Mouse (Mus musculus): ENCODE results near the gene Cldn24. TPM values are rescaled to one million over a fixed set of nuclear protein-coding genes. Genes with fewer than 3 reads are reported as not detected.
A peak's percentile ranks its signal among the peaks of the same experiment; 100 is the strongest.

The Cldn24 gene
- total and polyA plus RNA-seq, 3 experiments, result not detected

- Histone ChIP-seq H3K79me2 (ENCODE audit: control insufficient read depth, insufficient read depth, low read length, poor library complexity) (no peaks in the 10 kb centered on the region), H3K36me3 (ENCODE audit: control insufficient read depth in 1 of 2, insufficient read depth in 2 of 2, low read length in 2 of 2) (no peaks in the 10 kb centered on the region), H3K4me3 (ENCODE audit: control insufficient read depth in 1 of 2, insufficient read depth in 1 of 2, low read depth in 2 of 2, low read length in 2 of 2) (no peak overlapping the region), H3K9me3 (replicated peaks; ENCODE audit: insufficient read depth, low read length) (no peaks in the 10 kb centered on the region), H3K9ac (ENCODE audit: control insufficient read depth, low read depth, low read length, poor library complexity, severe bottlenecking) (no peak overlapping the region), H3K4me1 (ENCODE audit: control insufficient read depth in 1 of 2, insufficient read depth in 2 of 2, low read length in 2 of 2) (no peaks in the 10 kb centered on the region), H3K27me3 (ENCODE audit: control insufficient read depth in 1 of 2, insufficient read depth in 2 of 2, low read length in 2 of 2) (no peaks in the 10 kb centered on the region), H3K27ac (ENCODE audit: control insufficient read depth, low read depth, low read length) (no peak overlapping the region)
- TF ChIP-seq CTCF (IDR thresholded peaks at IDR 0.05 in 2 of 3, conservative IDR thresholded peaks at IDR 0.05 in 1 of 3; ENCODE audit: control insufficient read depth in 1 of 3, insufficient read depth in 1 of 3, low read depth in 2 of 3, low read length in 3 of 3, poor library complexity in 1 of 3, severe bottlenecking in 1 of 3), result peak in 2 of 3 experiments; percentile 33 to 34; a peak in 3 of 6 replicates
- no peak for TF ChIP-seq TAL1 (IDR thresholded peaks at IDR 0.05; ENCODE audit: low read length)
- TF ChIP-seq SMC3 (IDR thresholded peaks at IDR 0.05; ENCODE audit: low read depth, low read length), result peak; percentile 26
- no peak; the same call in 1 of the 2 replicates for TF ChIP-seq RAD21 (IDR thresholded peaks at IDR 0.05; ENCODE audit: low read depth, low read length)
- no peak for TF ChIP-seq CHD2 (IDR thresholded peaks at IDR 0.05; ENCODE audit: low read length)
- TF ChIP-seq NRF1 (IDR thresholded peaks at IDR 0.05; ENCODE audit: insufficient read depth, low read depth, low read length, poor library complexity, severe bottlenecking), result no peak
- peak; percentile 11 for DNase-seq (ENCODE audit: low read depth, low spot score)
These were observed 11.3 kb upstream of the Cldn24 start for GRCm38 (mm10) chr8:47810666-47811015.

DNA sequence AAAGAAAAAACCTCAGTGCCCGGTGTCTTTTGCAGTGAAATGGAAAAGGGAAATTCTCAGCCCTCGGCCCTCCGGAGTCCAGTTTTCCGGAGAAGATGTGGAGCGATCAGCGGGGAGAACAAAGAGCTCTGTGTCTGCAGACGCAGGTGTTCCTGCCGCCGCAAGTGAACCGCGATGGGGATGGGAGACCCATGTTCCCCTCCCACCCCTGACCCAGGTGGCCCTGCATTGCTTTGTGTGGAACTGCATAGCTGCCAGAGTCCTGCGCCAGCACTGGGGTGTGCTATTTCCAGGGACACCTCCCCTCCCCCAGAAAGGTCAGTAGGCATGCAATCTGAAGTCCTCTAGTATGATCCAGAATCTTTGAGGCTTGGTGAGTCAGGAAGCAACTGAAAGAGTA is 10.7 kb upstream of the Cldn24 start:
- DNase-seq (ENCODE audit: low read depth, low spot score), result no peak
- H3K4me3 ChIP-seq (ENCODE audit: control insufficient read depth in 1 of 2, insufficient read depth in 1 of 2, low read depth in 2 of 2, low read length in 2 of 2), result no peak overlapping the region
- no peaks in the 10 kb centered on the region for H3K79me2 ChIP-seq (ENCODE audit: control insufficient read depth, insufficient read depth, low read length, poor library complexity)
- no peak overlapping the region for H3K27ac ChIP-seq (ENCODE audit: control insufficient read depth, low read depth, low read length)
- TF ChIP-seq TAL1 (IDR thresholded peaks at IDR 0.05; ENCODE audit: low read length) (no peak), RAD21 (IDR thresholded peaks at IDR 0.05; ENCODE audit: low read depth, low read length) (no peak), ZKSCAN1 (IDR thresholded peaks at IDR 0.05; ENCODE audit: low read depth, low read length) (no peak), E2F4 (IDR thresholded peaks at IDR 0.05; ENCODE audit: borderline replicate concordance, low read depth, low read length) (no peak), ELF1 (IDR thresholded peaks at IDR 0.05; ENCODE audit: low read depth, low read length) (no peak), HCFC1 (IDR thresholded peaks at IDR 0.05; ENCODE audit: low read depth, low read length) (no peak), KAT2A (conservative IDR thresholded peaks at IDR 0.05; ENCODE audit: low read depth, low read length) (no peak), POLR2A (IDR thresholded peaks at IDR 0.05; ENCODE audit: control insufficient read depth in 1 of 2, insufficient read depth in 1 of 2, low read depth in 1 of 2, low read length in 2 of 2, poor library complexity in 1 of 2) (no peak), GATA1 (IDR thresholded peaks at IDR 0.05; ENCODE audit: low read depth, low read length) (no peak), POLR2AphosphoS2 (IDR thresholded peaks at IDR 0.05; ENCODE audit: low read length) (no peak), RCOR1 (IDR thresholded peaks at IDR 0.05; ENCODE audit: low read depth, low read length) (no peak), SIN3A (IDR thresholded peaks at IDR 0.05; ENCODE audit: low read length) (no peak), ZMIZ1 (IDR thresholded peaks at IDR 0.05; ENCODE audit: low read depth, low read length) (no peak), POLR2AphosphoS5 (IDR thresholded peaks at IDR 0.05; ENCODE audit: borderline replicate concordance, low read depth, low read length) (no peak), MEF2A (IDR thresholded peaks at IDR 0.05; ENCODE audit: extremely low read depth, insufficient replicate concordance, low read depth, low read length, poor library complexity, severe bottlenecking) (no peak), TCF12 (IDR thresholded peaks at IDR 0.05; ENCODE audit: low read depth, low read length) (no peak), USF2 (IDR thresholded peaks at IDR 0.05; ENCODE audit: borderline replicate concordance in 1 of 2, insufficient read depth in 1 of 2, low read depth in 1 of 2, low read length in 2 of 2) (no peak)
- no peaks in the 10 kb centered on the region for H3K27me3 ChIP-seq (ENCODE audit: control insufficient read depth in 1 of 2, insufficient read depth in 2 of 2, low read length in 2 of 2)
- H3K9me3 ChIP-seq (replicated peaks; ENCODE audit: insufficient read depth, low read length), result no peaks in the 10 kb centered on the region
- H3K4me1 ChIP-seq (ENCODE audit: control insufficient read depth in 1 of 2, insufficient read depth in 2 of 2, low read length in 2 of 2), result no peaks in the 10 kb centered on the region
- no peaks in the 10 kb centered on the region for H3K36me3 ChIP-seq (ENCODE audit: control insufficient read depth in 1 of 2, insufficient read depth in 2 of 2, low read length in 2 of 2)
- H3K9ac ChIP-seq (ENCODE audit: control insufficient read depth, low read depth, low read length, poor library complexity, severe bottlenecking), result no peak overlapping the region
